Mouse (Mus musculus): ENCODE results near the gene Rasd1. TPM values are rescaled to one million over a fixed set of nuclear protein-coding genes. Genes with fewer than 3 reads are reported as not detected.

Rasd1 gene
- total RNA-seq (2023) = 10 to 100 TPM in 1 of 2 experiments, 1 to 10 TPM in 1; 7.2 to 10.6 TPM

DNA sequence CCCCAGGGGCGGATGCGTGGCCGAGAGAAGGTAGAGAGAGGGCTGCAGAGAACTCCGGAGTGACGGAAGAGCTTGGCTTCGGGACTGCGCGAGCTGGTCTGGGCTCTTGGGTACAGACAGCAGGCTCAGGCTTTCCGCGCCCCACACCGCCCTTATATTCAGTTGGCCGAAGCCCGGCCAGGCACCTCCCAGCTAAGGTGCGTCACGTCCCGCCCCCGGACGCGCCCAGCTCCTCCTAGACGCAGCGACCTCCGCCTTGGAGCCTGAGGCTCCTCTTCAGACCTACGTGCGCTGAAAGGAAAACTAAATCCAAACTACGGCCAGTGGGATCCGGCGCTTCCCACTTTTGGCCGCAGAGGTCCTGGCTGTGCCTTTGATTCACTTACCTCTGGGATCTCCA lies at the start of gene Rasd1:
Gene Rasd1 (minus strand): TSS at position 127 of the 400 bp plus-strand sequence.

DNA sequence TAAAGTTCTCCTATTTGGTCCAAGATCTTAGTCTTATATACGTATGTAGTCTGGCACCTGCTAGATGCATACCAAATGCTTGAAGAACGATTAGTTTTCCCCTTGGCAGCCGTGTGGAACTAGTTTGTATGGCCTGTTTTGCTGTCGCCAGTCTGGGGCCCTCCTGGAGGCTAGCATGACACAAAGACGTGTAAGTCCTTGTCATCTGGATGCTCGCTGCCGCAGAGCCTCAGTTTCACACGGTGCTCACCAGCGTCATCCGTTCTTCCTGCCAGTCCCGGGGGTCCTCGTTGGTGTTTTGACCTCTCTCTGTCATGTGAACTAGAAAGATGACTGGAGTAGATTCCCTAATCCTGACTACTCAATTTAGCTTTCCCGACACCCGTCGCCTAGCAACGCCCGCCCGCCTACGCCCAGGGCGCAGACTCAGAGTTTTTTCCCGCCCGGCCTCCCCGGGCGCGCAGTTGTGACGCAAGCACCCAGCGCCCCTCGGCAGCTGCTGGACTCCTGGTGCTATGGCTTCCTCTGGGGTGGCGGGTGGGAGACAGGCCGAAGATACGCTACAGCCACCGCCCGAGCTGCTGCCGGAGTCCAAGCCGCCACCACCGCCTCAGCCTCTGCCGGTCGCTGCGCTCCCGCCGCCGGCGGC lies 16.9 kb downstream of the Rasd1 start, which contains the start of gene Med9:
Gene Med9 (plus strand): TSS at position 455 of the 649 bp plus-strand sequence.

Other genes starting within 250 kb of the Rasd1 start
- under 1 TPM in 1 of 2 experiments, not detected in 1; 0.44 TPM for gene Pld6, start 177.3 kb downstream of the Rasd1 start, total RNA-seq (2023)
- 100 to 1,000 TPM in 1 of 2 experiments, 10 to 100 TPM in 1; 81.5 to 119 TPM for gene Flcn, start 154.9 kb downstream of the Rasd1 start, total RNA-seq (2023)
- gene Nt5m, start 125.5 kb downstream of the Rasd1 start, total RNA-seq (2023) = 10 to 100 TPM in 1 of 2 experiments, 1 to 10 TPM in 1; 9.8 to 12.2 TPM
- gene Cops3, start 125.1 kb downstream of the Rasd1 start, total RNA-seq (2023) = 10 to 100 TPM; 89.8 to 93.1 TPM
- gene Med9, start 16.7 kb downstream of the Rasd1 start, total RNA-seq (2023) = 10 to 100 TPM in 1 of 2 experiments, 1 to 10 TPM in 1; 7.4 to 10.6 TPM
- gene Pemt, start 81.5 kb upstream of the Rasd1 start, total RNA-seq (2023) = 1 to 10 TPM; 2.6 to 2.8 TPM
- 10 to 100 TPM; 37.5 to 60.5 TPM for gene Rai1, start 140.1 kb upstream of the Rasd1 start, total RNA-seq (2023)